Mouse (Mus musculus): ENCODE data around the gene Rims1.

- TF ChIP-seq CTCF (IDR thresholded peaks at IDR 0.05; ENCODE audit: low read depth) (no peak), EP300 (optimal IDR thresholded peaks at IDR 0.05) (no peak)
Measured at GRCm38 (mm10) chr1:22649432-22649831, 156.4 kb downstream of the Rims1 start.

Measured in stomach, postnatal 0 days (tissue).